Mouse (Mus musculus): ENCODE measurements around the gene Polr2g.

DNA sequence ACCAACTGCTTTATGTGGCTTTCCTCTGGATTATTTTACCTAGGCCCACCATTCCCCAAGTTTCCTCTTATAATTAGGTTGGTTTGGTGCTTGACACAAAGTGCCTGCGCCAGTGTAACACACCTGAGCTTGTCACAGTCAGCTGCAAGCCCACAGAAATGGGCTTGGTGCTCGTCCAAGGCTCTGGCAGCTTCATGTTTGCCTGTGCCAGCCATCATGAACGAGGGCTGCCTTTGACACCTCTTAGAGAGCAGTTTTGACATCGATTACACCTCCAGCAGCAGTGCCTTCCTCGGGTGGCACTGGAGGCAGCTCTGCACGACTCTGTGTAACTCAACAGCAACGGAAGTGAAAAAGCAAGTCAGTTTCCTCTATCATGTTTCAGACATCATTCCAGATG, 8.2 kb downstream of the Polr2g start:
- TF ChIP-seq POLR2A (IDR thresholded peaks at IDR 0.05; ENCODE audit: control insufficient read depth in 1 of 2, insufficient read depth in 1 of 2, low read depth in 1 of 2, low read length in 2 of 2, poor library complexity in 1 of 2) (no peak), USF1 (IDR thresholded peaks at IDR 0.05; ENCODE audit: low read depth, low read length) (no peak), BHLHE40 (IDR thresholded peaks at IDR 0.05; ENCODE audit: borderline replicate concordance, low read depth, low read length) (no peak), ZC3H11A (IDR thresholded peaks at IDR 0.05; ENCODE audit: low read depth, low read length) (no peak), MXI1 (IDR thresholded peaks at IDR 0.05; ENCODE audit: low read depth, low read length) (no peak), EP300 (IDR thresholded peaks at IDR 0.05; ENCODE audit: low read depth in 1 of 2, low read length in 2 of 2) (no peak), CTCF (IDR thresholded peaks at IDR 0.05 in 2 of 3, conservative IDR thresholded peaks at IDR 0.05 in 1 of 3; ENCODE audit: control insufficient read depth in 1 of 3, insufficient read depth in 1 of 3, low read depth in 2 of 3, low read length in 3 of 3, poor library complexity in 1 of 3, severe bottlenecking in 1 of 3) (no peak), TBP (IDR thresholded peaks at IDR 0.05; ENCODE audit: low read depth, low read length) (no peak), CHD1 (IDR thresholded peaks at IDR 0.05; ENCODE audit: low read depth, low read length) (no peak), GATA1 (IDR thresholded peaks at IDR 0.05; ENCODE audit: low read depth, low read length) (no peak), ELF1 (IDR thresholded peaks at IDR 0.05; ENCODE audit: low read depth, low read length) (no peak), JUND (IDR thresholded peaks at IDR 0.05; ENCODE audit: low read depth, low read length) (no peak), TCF12 (IDR thresholded peaks at IDR 0.05; ENCODE audit: low read depth, low read length) (no peak), KAT2A (conservative IDR thresholded peaks at IDR 0.05; ENCODE audit: low read depth, low read length) (no peak)
